Mouse (Mus musculus): ENCODE data around the gene U2af2.

U2af2 gene

DNA sequence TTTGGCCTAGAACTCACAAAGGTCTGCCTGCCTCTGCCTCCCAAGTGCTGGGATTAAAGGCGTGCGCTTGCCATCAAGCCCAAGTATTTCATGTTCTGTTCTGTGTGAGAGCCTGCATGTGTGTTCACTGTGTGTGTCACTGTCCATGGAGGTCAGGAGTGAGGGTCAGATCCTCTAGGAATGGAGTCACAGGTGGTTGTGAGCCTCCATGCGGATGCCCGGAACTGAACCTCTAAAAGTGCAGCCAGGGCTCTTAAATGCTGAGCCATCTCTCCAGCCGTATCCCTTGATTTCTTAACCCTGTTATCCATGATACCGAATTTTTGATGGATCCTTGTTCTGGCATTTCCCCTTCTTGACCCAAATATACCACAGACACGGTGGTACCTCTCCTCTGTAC lies 24.9 kb upstream of the U2af2 start:
- no peak for DNase-seq (ENCODE audit: low read depth in 1 of 2, low spot score in 2 of 2)

DNA sequence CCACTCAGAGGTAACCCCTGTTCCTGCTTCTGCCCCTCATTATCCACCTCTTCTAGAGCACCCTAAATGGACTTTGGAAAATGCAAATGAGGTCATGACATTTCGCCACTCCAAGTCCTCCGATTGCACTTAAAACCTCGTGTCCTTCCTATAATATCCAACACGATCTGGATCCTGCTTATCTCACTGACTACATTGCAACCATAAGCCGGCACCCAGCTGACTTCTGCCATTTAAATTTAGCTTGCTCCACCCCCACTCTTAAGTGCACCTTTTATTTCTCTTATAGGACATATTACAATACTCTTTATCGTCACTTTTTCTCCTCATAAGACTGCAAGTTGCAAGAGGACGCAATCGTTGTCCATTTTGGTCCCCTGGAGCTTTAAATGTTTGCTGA lies 24.5 kb upstream of the U2af2 start:
- no peak for DNase-seq (ENCODE audit: low read depth in 1 of 2, low spot score in 2 of 2)

DNA sequence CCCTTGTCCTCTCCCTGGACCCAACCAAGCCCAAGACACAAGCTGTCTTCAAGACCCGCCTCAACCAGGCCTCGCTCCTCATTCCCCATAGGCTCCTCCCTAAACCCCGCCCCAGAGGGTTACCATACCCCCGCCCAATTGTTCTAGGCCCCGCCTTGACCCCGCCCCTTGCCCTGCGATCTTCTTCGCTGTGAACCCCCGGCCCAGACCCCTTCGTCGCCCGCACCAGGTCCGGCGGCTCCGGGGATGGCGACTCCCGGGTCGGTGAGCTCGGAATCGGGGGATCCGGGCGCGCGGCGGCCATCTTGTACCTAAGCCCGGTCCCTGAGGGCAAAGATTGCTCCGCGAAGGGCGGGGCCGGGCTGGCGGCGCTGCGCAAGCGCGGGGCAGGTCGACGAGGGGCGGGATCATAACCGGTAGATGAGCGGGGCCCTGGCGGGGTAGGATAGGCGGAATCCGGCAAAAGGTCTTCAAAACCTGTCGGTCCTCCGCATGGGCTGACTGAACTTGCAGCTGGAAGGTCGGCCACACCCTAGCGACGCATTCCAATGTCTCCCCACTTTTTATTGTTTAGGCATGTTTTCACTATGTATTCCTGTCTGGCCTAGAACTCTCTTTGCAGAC lies 23.7 kb upstream of the U2af2 start, which contains the start of gene Zfp784:
Gene Zfp784, minus strand, starts transcription at position 338 of the 624 bp plus-strand sequence.
- peak; percentile 76 to 91 for DNase-seq (ENCODE audit: low read depth in 1 of 2, low spot score in 2 of 2)

DNA sequence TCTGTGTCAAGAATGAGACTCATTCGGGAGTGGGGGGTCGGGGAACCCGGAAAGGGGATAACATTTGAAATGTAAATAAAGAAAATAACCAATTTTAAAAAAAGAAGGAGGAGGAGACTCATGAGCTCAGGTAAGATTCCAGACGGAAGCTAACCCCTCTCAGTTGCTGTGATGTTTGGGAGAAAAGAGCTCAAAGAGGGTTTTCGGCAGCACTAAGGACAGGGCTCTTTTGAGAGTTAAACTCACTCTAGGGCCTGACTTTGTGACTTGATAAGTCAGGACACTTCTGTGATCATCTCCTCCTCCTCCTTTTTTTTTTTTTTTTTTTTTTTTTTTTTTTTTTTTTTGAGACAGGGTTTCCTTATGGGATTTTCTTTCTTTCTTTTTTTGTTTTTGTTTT lies 23.0 kb upstream of the U2af2 start:
- no peak for DNase-seq (ENCODE audit: low read depth in 1 of 2, low spot score in 2 of 2)

DNA sequence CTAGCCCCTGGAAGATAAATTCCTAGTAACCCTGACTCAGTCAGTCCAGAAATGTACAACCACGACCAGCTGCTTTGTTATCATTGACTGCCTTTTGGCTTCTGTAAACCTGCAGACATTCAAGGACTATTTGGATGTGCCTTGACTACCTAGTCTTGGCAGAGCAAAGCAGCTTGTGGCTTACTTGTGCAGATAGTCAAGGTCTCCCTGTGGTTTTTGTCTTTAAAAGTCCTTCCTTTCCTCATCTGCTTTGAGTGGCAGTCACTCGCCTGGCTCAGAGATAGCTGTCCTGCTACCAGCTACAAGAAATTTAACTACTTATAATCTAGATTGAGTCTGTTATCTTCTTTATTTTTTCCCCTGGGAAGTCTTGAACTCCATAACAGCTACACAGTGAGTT lies 17.0 kb upstream of the U2af2 start:
- DNase-seq (ENCODE audit: low read depth in 1 of 2, low spot score in 2 of 2): no peak

DNA sequence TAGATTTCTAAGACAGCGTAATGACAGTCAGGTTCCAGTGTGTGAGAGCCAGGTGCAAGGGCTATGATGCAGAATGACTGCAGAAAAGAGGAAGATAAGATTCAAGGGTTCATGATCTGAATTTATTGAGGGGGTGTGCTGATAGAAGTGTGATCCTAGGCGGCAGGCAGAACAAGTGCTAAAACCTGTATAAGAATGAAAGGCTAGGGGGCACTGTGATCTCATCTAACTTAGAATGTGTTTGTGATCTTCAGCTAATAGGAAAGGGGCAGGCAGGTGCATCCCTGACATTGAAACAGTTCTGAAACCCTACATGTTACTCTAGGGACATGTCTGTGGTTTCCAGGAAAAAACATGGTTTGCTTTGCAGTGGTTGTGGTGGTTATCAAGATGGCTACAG lies 15.8 kb upstream of the U2af2 start:
- DNase-seq (ENCODE audit: low read depth in 1 of 2, low spot score in 2 of 2): no peak

DNA sequence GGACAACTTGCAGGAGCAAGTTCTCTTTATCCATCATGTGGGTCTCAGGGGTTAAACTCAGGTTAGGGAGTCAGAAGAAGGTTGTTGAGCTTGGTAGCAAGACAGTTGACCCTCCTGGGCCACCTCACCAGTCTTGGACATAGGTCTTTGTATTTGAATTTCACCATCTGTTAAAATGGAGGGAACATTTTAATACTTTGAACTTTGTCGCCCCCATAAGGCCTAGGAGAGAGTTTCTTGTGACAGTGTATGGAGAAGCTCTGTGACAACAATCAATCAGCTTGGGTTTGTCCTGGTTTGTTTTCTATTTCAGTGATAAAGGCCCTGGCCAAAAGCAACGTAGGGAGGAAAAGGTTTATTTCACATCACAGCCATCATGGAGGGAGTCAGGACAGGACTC lies 14.6 kb upstream of the U2af2 start:
- no peak for DNase-seq (ENCODE audit: low read depth in 1 of 2, low spot score in 2 of 2)

DNA sequence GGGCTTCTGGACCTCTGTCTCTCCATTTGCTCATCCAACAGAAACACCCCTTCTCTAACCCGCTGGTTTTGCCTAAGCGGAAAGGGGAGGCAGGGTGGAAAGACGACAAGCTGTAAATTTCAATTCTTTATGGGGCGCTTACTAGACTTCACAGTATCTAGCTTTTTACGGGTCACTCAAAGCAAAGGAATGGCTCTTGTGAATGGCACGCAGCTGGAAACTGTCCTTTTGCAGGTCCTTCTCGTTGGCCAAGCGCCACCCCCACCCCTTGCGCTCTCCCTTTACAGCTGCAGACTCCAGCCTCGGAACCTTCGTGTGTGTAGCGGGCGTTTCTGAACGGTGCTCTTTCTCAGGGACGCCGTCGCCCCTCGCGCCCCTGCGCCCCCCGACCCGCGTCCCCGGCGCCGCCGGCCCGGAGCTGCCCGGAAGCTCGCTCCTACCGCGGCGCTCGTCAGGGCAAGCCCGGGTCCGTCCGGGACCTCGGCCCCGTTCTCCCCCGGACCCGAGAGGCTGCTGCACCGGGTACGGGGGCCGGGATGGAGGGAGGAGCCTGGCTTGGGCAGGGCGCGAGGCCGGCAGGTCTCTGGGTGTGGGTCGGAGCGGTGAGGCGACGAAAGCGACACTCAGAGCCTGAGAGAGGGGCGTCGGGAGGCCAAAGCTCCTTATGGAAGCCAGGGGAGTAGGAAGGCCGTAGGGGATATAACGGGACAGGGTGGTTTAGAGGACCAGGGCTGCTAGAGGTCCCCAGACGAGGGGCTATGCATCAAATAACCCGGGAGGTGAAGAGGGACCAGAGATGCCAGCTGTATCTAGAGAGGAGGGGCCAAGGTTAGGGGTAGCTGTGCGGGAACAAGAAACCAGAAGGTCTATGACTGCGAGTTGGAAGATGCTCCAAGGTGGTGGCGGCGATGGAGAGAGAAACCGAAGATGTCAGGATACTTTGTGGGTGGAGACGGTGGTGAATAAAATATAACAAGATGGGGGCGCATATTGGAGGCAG lies 10.4 kb upstream of the U2af2 start, which contains the start of gene Zfp580:
Gene Zfp580, plus strand, starts transcription at position 346 of the 1,000 bp plus-strand sequence.
- no peak for DNase-seq (ENCODE audit: low read depth in 1 of 2, low spot score in 2 of 2)

DNA sequence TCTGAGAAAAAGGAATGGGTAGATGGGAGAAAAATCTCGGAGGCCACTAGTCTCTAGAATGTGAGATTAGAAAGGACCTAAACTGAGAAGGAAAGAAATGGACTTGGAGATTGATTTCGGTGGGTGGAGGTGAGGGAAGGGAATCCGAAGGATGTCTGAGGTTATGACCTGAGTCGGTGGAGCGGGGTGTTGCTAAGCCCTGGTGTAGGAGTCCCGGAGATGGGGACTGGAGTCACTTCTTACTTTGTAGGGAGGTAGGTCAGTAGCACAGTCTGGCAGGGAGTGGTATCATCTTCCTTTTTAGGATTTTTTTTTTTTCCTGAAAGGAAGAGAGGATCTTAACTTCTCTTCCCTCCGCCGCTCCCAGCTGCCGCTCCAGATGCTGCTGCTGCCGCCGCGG lies 9.5 kb upstream of the U2af2 start:
- DNase-seq (ENCODE audit: low read depth in 1 of 2, low spot score in 2 of 2): no peak

DNA sequence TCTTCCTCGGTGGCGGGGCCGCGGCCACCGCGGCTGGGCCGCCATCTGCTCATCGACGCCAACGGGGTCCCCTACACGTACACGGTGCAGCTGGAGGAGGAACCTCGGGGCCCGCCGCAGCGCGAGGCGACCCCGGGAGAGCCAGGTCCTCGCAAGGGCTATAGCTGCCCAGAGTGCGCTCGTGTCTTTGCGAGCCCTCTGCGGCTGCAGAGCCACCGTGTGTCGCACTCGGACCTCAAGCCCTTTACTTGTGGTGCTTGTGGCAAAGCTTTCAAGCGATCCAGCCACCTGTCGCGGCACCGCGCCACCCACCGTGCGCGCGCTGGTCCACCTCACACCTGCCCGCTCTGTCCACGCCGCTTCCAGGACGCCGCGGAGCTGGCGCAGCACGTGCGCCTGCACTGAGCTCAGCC lies 9.0 kb upstream of the U2af2 start:
- no peak for DNase-seq (ENCODE audit: low read depth in 1 of 2, low spot score in 2 of 2)

DNA sequence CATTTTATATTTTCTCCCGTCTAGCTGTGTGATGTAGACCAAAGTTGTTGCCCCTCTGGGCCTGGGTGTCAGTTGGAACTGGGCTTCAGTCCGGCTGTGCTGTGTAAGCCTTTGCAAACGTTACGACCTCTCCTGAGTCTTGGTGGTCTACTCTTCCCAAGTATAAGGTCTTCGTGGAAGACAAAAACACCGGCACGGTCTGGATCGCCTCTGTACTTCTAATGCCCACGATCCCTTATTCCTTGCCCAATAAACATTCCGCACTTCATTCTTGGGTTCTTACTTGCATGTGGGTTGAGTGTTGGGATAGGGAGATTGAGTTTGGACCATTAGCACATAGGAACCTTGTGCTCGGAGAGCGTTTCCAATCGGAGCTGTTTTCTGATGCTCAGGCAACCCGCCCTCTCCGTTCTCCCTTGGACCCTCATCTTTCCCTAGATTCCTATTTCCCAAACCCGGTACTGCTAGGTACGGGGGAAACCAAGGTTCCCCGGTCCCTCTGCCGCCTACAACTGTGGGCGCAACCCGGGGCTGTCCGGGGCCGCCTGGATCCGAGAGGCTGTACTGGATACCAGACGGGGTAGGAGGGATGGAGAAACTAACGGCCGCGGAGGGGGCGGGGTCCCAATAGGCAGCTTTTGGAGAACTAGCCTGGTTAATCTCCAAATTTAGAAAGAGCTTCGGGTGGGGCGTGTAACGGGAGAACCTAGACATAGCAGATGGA lies 8.3 kb upstream of the U2af2 start:
- DNase-seq (ENCODE audit: low read depth in 1 of 2, low spot score in 2 of 2): no peak

DNA sequence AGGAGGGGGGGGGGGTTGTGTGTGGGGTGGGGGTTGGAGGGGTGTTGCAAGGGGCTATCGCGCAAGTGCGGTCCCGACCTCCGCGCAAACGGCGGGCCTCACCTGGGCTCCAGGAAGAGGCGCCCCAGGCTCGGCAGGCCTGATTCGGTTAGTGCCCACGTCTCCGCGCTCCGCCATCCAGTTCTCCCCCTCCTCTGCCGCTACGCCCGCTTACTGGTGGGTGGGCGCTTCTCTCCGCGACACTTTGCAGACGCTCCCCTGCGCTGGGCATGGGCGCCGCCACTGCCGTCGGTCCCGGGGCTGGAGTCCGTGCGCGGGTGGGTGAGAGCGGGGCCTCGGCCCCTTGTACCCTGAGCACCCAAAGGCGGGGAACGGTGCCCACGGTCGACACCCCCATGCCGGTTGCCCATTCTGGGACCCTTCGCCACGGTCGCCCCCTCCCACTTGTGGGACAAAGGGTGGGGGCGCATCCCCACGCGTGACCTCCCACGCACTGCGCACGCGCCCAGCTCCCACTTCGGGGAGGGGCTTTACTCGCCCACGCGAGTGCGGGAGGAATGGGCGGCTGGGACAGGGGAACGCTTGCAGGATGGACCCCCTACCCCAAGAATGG lies 5.2 kb upstream of the U2af2 start:
- DNase-seq (ENCODE audit: low read depth in 1 of 2, low spot score in 2 of 2): no peak

DNA sequence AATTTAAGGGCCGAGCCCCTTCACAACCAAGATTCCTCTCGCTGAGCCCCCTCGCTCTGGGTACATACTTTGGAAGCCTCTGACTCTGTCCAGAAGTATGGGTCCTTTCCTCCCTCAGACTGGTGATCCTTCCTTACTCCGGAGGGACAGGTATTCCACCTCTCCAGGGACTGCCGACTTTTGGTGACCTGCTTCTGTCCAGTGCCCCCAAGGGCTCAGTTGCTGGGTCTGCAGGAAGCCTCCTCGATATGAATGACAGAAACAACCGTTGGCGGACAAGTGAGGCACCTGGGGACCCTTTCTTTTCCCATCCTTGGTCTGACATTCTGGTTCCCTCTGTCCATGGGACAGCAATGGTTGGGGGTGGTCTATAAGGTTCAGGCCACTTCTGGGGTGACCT lies 4.6 kb upstream of the U2af2 start:
- DNase-seq (ENCODE audit: low read depth in 1 of 2, low spot score in 2 of 2): no peak

DNA sequence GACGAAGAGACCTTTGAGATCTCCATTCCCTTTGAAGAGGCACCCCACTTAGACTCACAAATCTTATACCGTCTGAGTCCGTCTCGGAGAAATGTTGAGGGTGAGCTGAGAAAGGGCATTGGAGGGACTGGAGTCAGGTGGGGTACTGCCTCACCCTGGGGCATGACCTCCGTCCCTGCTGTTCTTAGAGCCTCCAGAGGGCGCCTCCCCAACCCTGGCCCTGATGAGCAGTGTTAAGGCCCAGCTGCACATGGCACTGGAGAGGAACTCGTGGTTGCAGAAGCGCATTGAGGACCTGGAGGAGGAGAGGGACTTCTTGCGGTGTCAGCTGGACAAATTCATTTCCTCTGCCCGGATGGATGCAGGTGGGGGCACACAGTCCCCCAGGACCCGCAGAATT lies 4.1 kb upstream of the U2af2 start:
- peak in 1 of 2 experiments; percentile 33 for DNase-seq (ENCODE audit: low read depth in 1 of 2, low spot score in 2 of 2)

DNA sequence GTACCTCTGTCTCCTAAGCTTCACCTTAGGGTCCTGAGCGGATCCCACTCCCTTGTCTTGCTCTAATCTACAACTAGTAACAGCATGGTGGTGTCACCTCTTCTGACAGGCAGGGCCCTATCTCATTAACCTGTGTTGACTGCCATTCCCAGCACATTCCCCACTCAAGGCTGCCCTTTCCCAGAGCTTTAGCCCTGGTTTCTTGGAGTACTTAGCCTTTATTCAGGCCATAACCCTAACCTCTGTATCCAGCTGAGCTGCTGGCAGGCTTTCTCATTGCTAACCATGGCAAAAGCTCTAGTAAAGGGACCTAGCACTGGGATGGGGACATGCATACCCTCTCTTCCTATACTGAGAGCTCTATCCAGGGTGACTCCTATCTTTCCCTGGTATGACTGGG lies 3.3 kb upstream of the U2af2 start:
- DNase-seq (ENCODE audit: low read depth in 1 of 2, low spot score in 2 of 2): no peak

DNA sequence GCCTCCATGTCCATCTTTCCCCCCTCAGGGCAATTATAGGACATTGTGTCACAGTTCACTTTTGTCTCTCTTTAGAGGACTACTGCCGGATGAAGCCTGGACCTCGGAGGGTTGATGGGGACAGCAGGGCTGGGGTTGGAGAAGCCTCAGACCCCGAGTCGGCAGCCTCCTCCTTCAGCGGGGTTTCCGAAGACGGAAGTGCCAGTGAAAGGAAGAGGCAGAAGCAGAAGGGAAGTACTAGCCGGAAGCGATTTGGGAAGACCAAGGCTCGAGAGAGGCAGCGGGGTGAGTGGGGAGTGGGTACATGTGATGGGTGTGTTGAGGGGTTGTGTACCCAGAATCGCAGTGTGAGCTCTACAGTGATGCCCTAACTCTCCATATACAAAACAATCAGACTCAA lies 2.5 kb upstream of the U2af2 start:
- no peak for DNase-seq (ENCODE audit: low read depth in 1 of 2, low spot score in 2 of 2)

DNA sequence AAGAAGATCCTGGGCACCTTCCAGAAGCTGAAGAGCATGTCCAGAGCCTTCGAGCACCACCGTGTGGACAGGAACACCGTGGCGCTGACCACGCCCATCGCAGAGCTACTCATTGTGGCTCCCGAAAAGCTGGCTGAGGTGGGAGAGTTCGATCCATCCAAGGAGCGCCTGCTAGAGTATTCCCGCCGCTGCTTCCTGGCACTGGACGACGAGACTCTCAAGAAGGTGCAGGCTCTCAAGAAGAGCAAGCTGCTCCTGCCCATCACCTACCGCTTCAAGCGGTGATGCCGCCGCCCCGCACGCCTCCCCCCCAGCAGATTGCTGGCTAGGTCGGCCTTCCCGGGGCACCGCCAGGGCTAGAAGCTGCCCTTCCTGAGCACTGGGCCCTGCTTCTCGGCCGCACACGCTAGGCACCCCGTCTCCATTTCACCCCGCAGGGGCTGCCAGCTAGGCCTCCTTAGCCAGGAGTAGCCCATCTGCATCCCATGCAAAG lies 1.7 kb upstream of the U2af2 start:
- peak in 1 of 2 experiments; percentile 47 for DNase-seq (ENCODE audit: low read depth in 1 of 2, low spot score in 2 of 2)

DNA sequence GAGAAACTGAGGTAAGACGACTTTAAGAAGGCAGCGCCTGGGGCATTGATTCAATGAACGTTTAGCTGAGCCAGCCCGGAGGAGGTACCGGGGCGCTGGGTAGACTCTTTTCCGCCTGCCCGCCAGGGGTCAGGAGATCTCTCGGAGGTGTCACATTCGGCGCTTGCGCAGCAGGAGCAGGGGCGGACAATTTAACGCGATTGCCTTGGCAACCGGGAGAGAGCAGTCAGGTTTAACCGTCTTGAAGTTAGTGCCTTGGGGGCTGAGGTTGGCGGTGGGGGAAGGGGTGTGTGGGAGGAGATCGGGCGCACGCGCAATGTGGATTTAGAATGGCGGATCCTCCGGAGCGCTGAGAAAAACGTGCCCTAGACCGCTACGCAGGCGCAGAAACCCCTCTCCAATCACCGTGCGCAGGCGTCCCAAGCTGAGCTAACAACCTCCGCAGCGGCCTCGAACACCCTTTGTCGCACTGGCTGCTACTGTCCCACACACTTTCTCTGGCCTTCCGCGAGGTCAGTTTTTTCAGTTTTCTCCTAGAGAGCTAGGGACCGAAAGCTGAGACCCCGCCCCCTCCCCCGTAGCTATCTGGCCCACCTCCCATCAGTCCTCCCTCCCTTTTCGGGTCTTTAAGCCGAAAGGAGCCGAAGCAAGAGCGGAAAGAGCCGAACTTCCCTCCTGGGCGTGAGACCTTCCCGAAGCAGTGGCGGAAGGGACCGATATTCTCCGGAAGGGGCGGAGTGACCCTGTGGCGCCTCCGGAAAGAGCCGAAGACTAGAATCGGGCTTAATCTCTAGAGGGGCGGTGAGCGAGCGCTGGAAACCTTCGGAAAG lies 784 bp upstream of the U2af2 start:
- peak; percentile 85 to 94 for DNase-seq (ENCODE audit: low read depth in 1 of 2, low spot score in 2 of 2)

DNA sequence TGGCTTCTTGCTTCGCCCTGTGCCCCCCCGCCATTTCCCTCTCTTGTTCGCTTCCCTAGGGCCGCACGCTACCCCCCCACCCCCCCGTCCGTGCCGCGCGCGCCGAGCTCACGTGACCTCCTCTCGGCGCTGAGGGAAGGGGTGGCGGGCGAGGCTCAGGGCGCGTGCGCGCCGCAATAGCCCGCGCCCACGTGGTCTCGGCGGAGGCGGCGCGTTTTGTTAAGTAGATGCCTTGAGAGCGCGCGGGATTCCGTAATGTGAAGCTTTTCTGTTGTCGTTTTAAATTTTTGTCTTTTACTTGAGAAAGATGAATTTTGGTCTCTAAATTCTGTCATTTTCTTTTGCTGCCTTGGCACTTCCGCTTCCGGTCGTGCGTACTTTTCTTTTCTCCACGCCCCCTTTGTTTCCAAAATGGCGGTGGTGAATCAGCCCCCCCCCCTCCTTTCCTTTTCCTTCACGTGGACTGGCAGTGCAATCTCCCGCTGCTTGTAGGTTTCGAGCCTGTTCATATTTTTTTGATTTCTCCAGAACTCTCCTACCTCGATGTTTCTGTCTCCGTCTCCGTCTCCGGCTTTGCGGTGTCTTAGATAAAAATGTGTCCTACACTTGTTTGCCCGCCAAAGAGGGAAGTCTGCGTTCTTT lies 538 bp downstream of the U2af2 start:
- peak in 1 of 2 experiments; percentile 52 for DNase-seq (ENCODE audit: low read depth in 1 of 2, low spot score in 2 of 2)

DNA sequence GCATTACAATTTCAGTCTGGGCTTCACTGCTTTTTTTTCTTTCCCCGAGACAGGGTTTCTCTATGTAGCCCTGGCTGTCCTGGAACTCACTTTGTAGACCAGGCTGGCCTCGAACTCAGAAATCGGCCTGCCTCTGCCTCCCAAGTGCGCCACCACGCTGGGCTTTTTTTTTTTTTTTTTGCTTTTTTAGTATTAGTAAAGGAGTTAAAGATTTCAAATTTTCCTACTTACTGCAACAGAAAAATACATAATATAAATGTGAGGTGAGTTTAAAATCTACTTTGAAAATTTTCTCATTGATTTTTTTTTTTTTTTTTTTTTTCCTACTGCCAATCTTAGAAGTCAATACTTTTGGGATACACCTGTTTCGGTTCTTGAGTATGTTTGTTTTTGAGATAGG lies 2.9 kb downstream of the U2af2 start:
- DNase-seq (ENCODE audit: low read depth in 1 of 2, low spot score in 2 of 2): no peak
